ENCODE assay signal across 8 mouse cellular contexts in the genomic region with DNA sequence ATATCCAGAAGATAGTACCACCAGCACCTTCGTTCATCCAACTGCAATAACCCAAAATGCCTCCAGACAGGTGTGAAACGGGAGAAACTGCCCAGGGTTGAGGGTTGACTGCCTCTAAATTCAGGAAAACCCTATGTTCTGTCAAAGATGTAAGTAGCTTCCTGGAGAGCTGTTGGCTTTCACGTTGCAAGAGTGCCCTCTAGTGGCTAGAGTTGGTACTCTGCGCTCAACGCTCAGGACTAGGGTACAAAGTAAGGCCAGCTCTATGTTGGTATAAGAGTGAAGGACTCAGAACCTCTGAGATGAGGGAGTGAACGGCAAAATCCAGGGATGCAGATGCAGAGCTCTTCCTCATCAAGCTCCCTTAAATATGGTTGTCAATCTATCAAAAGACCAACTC. TPM values are rescaled to one million over a fixed set of nuclear protein-coding genes. Genes with fewer than 3 reads are reported as not detected.
A peak's percentile ranks its signal among the peaks of the same experiment; 100 is the strongest.
DNase-seq lines count a peak whose midpoint lies in the region; ATAC-seq lines count a peak whose summit lies in the region.

No protein-coding gene starts in this region.

- no peaks in the 10 kb centered on the region for H3K36me3 ChIP-seq in kidney, embryonic 15.5 days
- H3K36me3 ChIP-seq in intestine, embryonic 14.5 days (ENCODE audit: control insufficient read depth, insufficient read depth, low read length) = no peaks in the 10 kb centered on the region

- no peak overlapping the region for H3K4me3 ChIP-seq in kidney, embryonic 15.5 days (replicated peaks)
- no peak overlapping the region for H3K4me3 ChIP-seq in intestine, embryonic 14.5 days (ENCODE audit: low read depth, low read length)

- intact Hi-C loops in left cerebral cortex, postnatal 25 days (cut with DNase I) = loop anchor here (1.0 to 5.0 kb wide), 6 partner anchors 35 to 530 kb away; a partner anchor contains a TSS

- H3K9ac ChIP-seq in kidney, embryonic 15.5 days = no peak overlapping the region
- H3K9ac ChIP-seq in intestine, embryonic 14.5 days (ENCODE audit: low read length) = no peak overlapping the region

- H3K27me3 ChIP-seq in kidney, embryonic 15.5 days = no peaks in the 10 kb centered on the region
- H3K27me3 ChIP-seq in intestine, embryonic 14.5 days (replicated peaks; ENCODE audit: control insufficient read depth, insufficient read depth, low read length) = no peaks in the 10 kb centered on the region

- H3K4me1 ChIP-seq in kidney, embryonic 15.5 days = peaks cover 10% of the 10 kb centered on the region
- H3K4me1 ChIP-seq in intestine, embryonic 14.5 days (replicated peaks; ENCODE audit: control insufficient read depth, insufficient read depth, low read length) = peaks cover 13% of the 10 kb centered on the region; the same call in 1 of the 2 replicates

- 5% methylated on average over 6 of the region's 6 CpGs for WGBS in kidney, embryonic 15.5 days
- 6% methylated on average over 6 of the region's 6 CpGs for WGBS in intestine, embryonic 14.5 days

- no peak for ATAC-seq in kidney, embryonic 15.5 days (replicated peaks; ENCODE audit: low FRiP score)
- no peak; the same call in 1 of the 2 replicates for ATAC-seq in intestine, embryonic 14.5 days (replicated peaks; ENCODE audit: low FRiP score, low TSS enrichment, low read depth)
- ATAC-seq in neutrophil, adult 5-6 weeks (ENCODE audit: extremely low read depth, insufficient number of reproducible peaks, low FRiP score, poor library complexity, severe bottlenecking) = peak; percentile 66

- no peaks in the 10 kb centered on the region for H3K9me3 ChIP-seq in kidney, embryonic 15.5 days (replicated peaks)
- H3K9me3 ChIP-seq in intestine, embryonic 14.5 days (ENCODE audit: control insufficient read depth, low read length) = no peaks in the 10 kb centered on the region

- DNase-seq in kidney, adult 11 months = peak; percentile 77
- peak; percentile 62 for DNase-seq in brain, embryonic 18.5 days (ENCODE audit: low read depth, low spot score)
- DNase-seq in forelimb bud, embryonic 11.5 days (ENCODE audit: low read depth, low spot score) = peak; percentile 88
- peak; percentile 97 for DNase-seq in intestine, embryonic 14.5 days (ENCODE audit: low spot score)
- peak; percentile 92 to 96 for DNase-seq in left cerebral cortex, postnatal 25 days (ENCODE audit: low spot score in 2 of 2)
- peak; percentile 55 to 58 for DNase-seq in thymus, adult 18-20 months

- no peak overlapping the region for H3K4me2 ChIP-seq in kidney, embryonic 15.5 days
- H3K4me2 ChIP-seq in intestine, embryonic 14.5 days (ENCODE audit: low read length) = no peak overlapping the region

- no peak overlapping the region for H3K27ac ChIP-seq in kidney, embryonic 15.5 days
- no peak overlapping the region for H3K27ac ChIP-seq in intestine, embryonic 14.5 days (ENCODE audit: low read depth)

RNA-seq across cellular contexts. Expression of a gene that starts 37.2 kb away (rescaled TPM):
- polyA plus RNA-seq in kidney, embryonic 15.5 days (2015; fragmentation: Nextera tagmentation; extraction: Ambion mirVana) = 14.4 and 15.7 TPM in 2 replicates
- polyA plus RNA-seq in intestine, embryonic 14.5 days (2014; fragmentation: Nextera tagmentation; extraction: Ambion mirVana) = 10.1 and 10.5 TPM in 2 replicates
- total RNA-seq in left cerebral cortex, postnatal 25 days (2021) = 10 to 100 TPM; 20.5 to 22.5 TPM
- total RNA-seq in neutrophil, adult 5-6 weeks (2017) = 47.8 and 49.7 TPM in 2 replicates

RNA-seq across cellular contexts. Expression of a gene that starts 55.0 kb away (rescaled TPM):
- 17.4 and 17.8 TPM in 2 replicates for polyA plus RNA-seq in kidney, embryonic 15.5 days (2015; fragmentation: Nextera tagmentation; extraction: Ambion mirVana)
- polyA plus RNA-seq in intestine, embryonic 14.5 days (2014; fragmentation: Nextera tagmentation; extraction: Ambion mirVana) = 17.6 and 18.9 TPM in 2 replicates
- 10 to 100 TPM; 54.1 to 55.0 TPM for total RNA-seq in left cerebral cortex, postnatal 25 days (2021)
- total RNA-seq in neutrophil, adult 5-6 weeks (2017) = 31.5 and 32.4 TPM in 2 replicates
